Mouse (Mus musculus): ENCODE data around the gene Tex26. TPM values are rescaled to one million over a fixed set of nuclear protein-coding genes. Genes with fewer than 3 reads are reported as not detected.

Gene Tex26
- total RNA-seq, 2 experiments from 2014 or later = not detected

Other genes with a start within 250 kb of the Tex26 start
- gene Alox5ap, start 174.9 kb upstream of the Tex26 start, total RNA-seq (2021) = 10 to 100 TPM; 16.5 to 17.0 TPM
- gene Medag, start 27.9 kb upstream of the Tex26 start, total RNA-seq (2021) = 10 to 100 TPM; 16.2 to 16.7 TPM
- not detected for gene Wdr95, start 89.0 kb downstream of the Tex26 start, total RNA-seq (2021)
- 10 to 100 TPM; 38.2 to 62.1 TPM for gene Hsph1, start 196.7 kb downstream of the Tex26 start, total RNA-seq (2021)
- gene B3glct, start 238.6 kb downstream of the Tex26 start, total RNA-seq (2021) = 1 to 10 TPM; 4.6 to 5.7 TPM

All from heart, postnatal 25 days (tissue).